Mouse (Mus musculus): ENCODE results near the gene Spsb1. TPM values are rescaled to one million over a fixed set of nuclear protein-coding genes. Genes with fewer than 3 reads are reported as not detected.

Spsb1 gene
- total and polyA plus RNA-seq, 3 experiments: 0.04 to 0.19 (median 0.07) TPM

DNA sequence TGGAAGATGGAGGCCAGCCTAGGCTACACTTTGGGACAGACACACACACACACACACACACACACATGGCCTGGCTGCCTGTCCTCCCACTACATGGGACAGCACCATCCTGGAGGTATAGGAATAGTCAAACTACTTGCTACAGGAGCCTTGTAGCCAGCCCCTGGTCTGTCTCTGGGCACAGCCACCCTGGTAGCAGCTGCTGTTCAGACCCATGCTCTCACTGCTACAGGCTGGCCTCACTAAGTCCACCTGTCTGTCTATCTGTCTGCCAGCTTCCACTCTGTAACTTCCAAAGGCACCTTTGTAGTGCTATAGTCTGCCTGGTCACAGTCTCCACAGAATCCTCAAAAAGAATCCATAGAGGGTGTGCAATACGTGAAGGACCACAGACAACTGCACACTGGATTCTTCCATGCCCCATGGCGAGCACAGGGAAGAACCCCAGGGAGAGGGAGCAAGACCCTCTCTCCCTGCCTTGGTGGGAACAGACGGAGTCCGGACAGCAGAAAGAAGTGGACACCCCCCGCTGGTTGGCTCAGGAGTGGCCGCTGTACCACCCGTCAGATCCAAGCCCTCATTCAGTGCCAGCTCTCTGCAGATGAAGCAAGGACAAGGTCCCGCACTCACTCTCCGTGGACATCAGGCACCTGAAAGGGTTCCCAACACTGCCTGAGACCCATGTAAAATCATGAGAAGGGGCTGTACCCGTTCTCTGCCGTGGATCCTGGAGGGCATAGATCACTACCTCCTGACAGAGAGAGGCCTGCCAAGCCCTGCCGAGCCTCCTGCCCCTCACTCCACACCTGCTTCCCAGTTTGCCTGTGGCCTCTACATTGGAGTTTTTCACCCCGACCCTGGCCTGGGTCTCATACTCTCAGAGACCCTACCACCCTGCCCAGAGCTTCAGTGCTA, 37.2 kb upstream of the Spsb1 start:
- no peaks in the 10 kb centered on the region for H3K9me3 ChIP-seq (replicated peaks; ENCODE audit: low read length)
- TF ChIP-seq TBP (conservative IDR thresholded peaks at IDR 0.05; ENCODE audit: low read depth, low read length) (no peak), ZNF384 (IDR thresholded peaks at IDR 0.05; ENCODE audit: low read depth, low read length) (no peak), ZMIZ1 (IDR thresholded peaks at IDR 0.05; ENCODE audit: low read depth, low read length) (no peak), GABPA (IDR thresholded peaks at IDR 0.05; ENCODE audit: insufficient replicate concordance, low read depth, low read length) (no peak), NRF1 (IDR thresholded peaks at IDR 0.05; ENCODE audit: low read depth, low read length) (no peak), MXI1 (IDR thresholded peaks at IDR 0.05; ENCODE audit: low read depth, low read length) (no peak), MAFK (IDR thresholded peaks at IDR 0.05; ENCODE audit: insufficient replicate concordance, low read length) (no peak), ZKSCAN1 (IDR thresholded peaks at IDR 0.05; ENCODE audit: borderline replicate concordance, low read depth, low read length) (no peak), SIN3A (IDR thresholded peaks at IDR 0.05; ENCODE audit: low read length) (no peak), KAT2A (IDR thresholded peaks at IDR 0.05; ENCODE audit: insufficient replicate concordance, low read length) (no peak)
- peaks cover 33 to 91% of the 10 kb centered on the region in 2 experiments for H3K4me1 ChIP-seq (ENCODE audit: control insufficient read depth in 1 of 2, insufficient read depth in 2 of 2)
- dilution Hi-C loops (cut with MboI; ENCODE audit: extremely low pct_ligation_motif_present, extremely low pct_unique_long_range_greater_than_20kb, low sequenced_read_pairs): no loop called here
- H3K4me2 ChIP-seq (ENCODE audit: insufficient read depth, low read depth, poor library complexity, severe bottlenecking): no peak overlapping the region
- H3K9ac ChIP-seq (ENCODE audit: insufficient read depth, low read depth): no peak overlapping the region
- H3K4me3 ChIP-seq (replicated peaks in 1 of 3; ENCODE audit: low read depth in 2 of 3, low read length in 2 of 3, poor library complexity in 1 of 3): no peak overlapping the region
- no peak for DNase-seq (ENCODE audit: extremely low read depth)
- H3K27ac ChIP-seq (ENCODE audit: insufficient read depth, low read depth): no peak overlapping the region; the same call in 1 of the 2 replicates
- 0 out of 2 replicates have a peak, but pooled peaks cover 2% of the 10 kb centered on the region for H3K79me2 ChIP-seq (replicated peaks; ENCODE audit: control insufficient read depth, extremely low read depth, insufficient read depth, poor library complexity, severe bottlenecking)
- H3K27me3 ChIP-seq (replicated peaks): no peaks in the 10 kb centered on the region
- peaks cover 32 to 70% of the 10 kb centered on the region in 2 experiments for H3K36me3 ChIP-seq (replicated peaks in 1 of 2; ENCODE audit: control insufficient read depth in 1 of 2, insufficient read depth in 1 of 2, low read length in 1 of 2)
- in situ Hi-C loops (cut with MboI; ENCODE audit: low pct_ligation_motif_present, low pct_unique_long_range_greater_than_20kb, low sequenced_read_pairs): no loop called here

DNA sequence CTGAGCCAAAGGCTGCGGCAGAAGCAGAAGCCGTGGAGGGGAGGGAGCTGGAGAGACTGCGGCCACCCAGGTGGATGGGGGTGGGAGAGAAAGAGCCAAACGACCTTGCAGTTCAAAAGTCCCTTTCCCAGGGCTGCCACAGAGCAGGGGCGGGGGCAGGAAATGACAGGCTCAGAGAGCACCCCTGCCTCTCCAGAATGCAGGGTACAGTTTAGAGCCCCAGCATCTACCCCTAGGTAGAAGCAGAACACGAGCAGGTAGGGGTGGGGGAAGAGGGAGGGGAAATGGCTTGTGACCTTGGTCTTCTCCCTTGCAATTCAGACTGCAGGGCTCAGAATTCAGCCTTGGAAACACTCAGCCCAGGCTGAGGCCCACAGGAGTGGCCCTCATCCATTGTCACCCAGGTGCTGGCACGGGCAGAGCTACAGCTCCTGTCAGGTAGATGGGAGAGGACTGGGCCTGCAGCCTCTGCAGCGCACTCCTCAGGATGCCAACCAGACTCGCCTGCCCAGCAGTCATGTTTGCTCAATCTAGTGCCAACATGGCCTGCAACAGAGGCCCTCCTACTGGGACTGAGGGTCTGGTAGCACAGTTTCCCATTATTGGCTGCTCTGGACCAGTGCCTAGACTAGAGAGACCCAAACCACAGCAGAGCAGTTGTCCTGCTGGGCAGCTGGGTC, 36.3 kb upstream of the Spsb1 start:
- dilution Hi-C loops (cut with MboI; ENCODE audit: extremely low pct_ligation_motif_present, extremely low pct_unique_long_range_greater_than_20kb, low sequenced_read_pairs): no loop called here
- in situ Hi-C loops (cut with MboI; ENCODE audit: low pct_ligation_motif_present, low pct_unique_long_range_greater_than_20kb, low sequenced_read_pairs): no loop called here
- H3K79me2 ChIP-seq (replicated peaks; ENCODE audit: control insufficient read depth, extremely low read depth, insufficient read depth, poor library complexity, severe bottlenecking): no peaks in the 10 kb centered on the region; the same call in 1 of the 2 replicates
- TF ChIP-seq TCF12 (IDR thresholded peaks at IDR 0.05; ENCODE audit: low read depth, low read length) (no peak), TBP (conservative IDR thresholded peaks at IDR 0.05; ENCODE audit: low read depth, low read length) (no peak), MAX (IDR thresholded peaks at IDR 0.05; ENCODE audit: low read length) (no peak), CTCF (conservative IDR thresholded peaks at IDR 0.05 in 1 of 2, IDR thresholded peaks at IDR 0.05 in 1 of 2; ENCODE audit: low read depth in 2 of 2, low read length in 2 of 2) (no peak), RAD21 (IDR thresholded peaks at IDR 0.05; ENCODE audit: low read depth, low read length) (no peak), POLR2AphosphoS2 (IDR thresholded peaks at IDR 0.05; ENCODE audit: low read depth, low read length) (no peak), CHD1 (IDR thresholded peaks at IDR 0.05; ENCODE audit: low read depth, low read length) (no peak), GABPA (IDR thresholded peaks at IDR 0.05; ENCODE audit: insufficient replicate concordance, low read depth, low read length) (no peak), ETS1 (conservative IDR thresholded peaks at IDR 0.05; ENCODE audit: low read depth, low read length) (no peak; the same call in 1 of the 2 replicates), NRF1 (IDR thresholded peaks at IDR 0.05; ENCODE audit: low read depth, low read length) (no peak), IRF4 (IDR thresholded peaks at IDR 0.05; ENCODE audit: low read depth, low read length) (no peak), POLR2A (IDR thresholded peaks at IDR 0.05; ENCODE audit: low read depth, low read length) (no peak), SMC3 (IDR thresholded peaks at IDR 0.05; ENCODE audit: low read depth, low read length) (no peak), JUND (conservative IDR thresholded peaks at IDR 0.05; ENCODE audit: low read depth, low read length) (no peak), USF1 (IDR thresholded peaks at IDR 0.05; ENCODE audit: low read depth, low read length) (no peak), EP300 (IDR thresholded peaks at IDR 0.05; ENCODE audit: low read length) (no peak)
- DNase-seq (ENCODE audit: extremely low read depth): peak; percentile 48
- H3K27me3 ChIP-seq (replicated peaks): no peaks in the 10 kb centered on the region
- peaks cover 23 to 88% of the 10 kb centered on the region in 2 experiments for H3K4me1 ChIP-seq (ENCODE audit: control insufficient read depth in 1 of 2, insufficient read depth in 2 of 2)
- peaks cover 34 to 68% of the 10 kb centered on the region in 2 experiments for H3K36me3 ChIP-seq (replicated peaks in 1 of 2; ENCODE audit: control insufficient read depth in 1 of 2, insufficient read depth in 1 of 2, low read length in 1 of 2)
- peak overlapping the region; percentile 51; the same call in 1 of the 2 replicates for H3K27ac ChIP-seq (ENCODE audit: insufficient read depth, low read depth)
- no peak overlapping the region for H3K4me3 ChIP-seq (replicated peaks in 1 of 3; ENCODE audit: low read depth in 2 of 3, low read length in 2 of 3, poor library complexity in 1 of 3)
- no peaks in the 10 kb centered on the region for H3K9me3 ChIP-seq (replicated peaks; ENCODE audit: low read length)
- H3K9ac ChIP-seq (ENCODE audit: insufficient read depth, low read depth): no peak overlapping the region
- H3K4me2 ChIP-seq (ENCODE audit: insufficient read depth, low read depth, poor library complexity, severe bottlenecking): no peak overlapping the region
